Comparison of ENCODE assay signal across 29 mouse cellular contexts in genomic region chr12:57019737-57020136, GRCm38 (mm10).
"Had no signal": no experiment of that assay in that cellular context is flagged by ENCODE, and none has a peak within 500 bp of the region (broad histone marks: within the 10 kb centered on the region; RNA-seq: fewer than 3 reads in every experiment).

No protein-coding gene starts in this region.

- H3K9ac ChIP-seq: limb, embryonic 12.5 days; limb, embryonic 13.5 days; limb, embryonic 15.5 days; liver, embryonic 12.5 days; liver, embryonic 13.5 days; liver, embryonic 14.5 days; liver, embryonic 15.5 days; liver, postnatal 0 days; midbrain, embryonic 12.5 days; midbrain, embryonic 13.5 days; midbrain, embryonic 15.5 days; neural tube, embryonic 12.5 days had no signal

- H3K36me3 ChIP-seq: limb, embryonic 10.5 days; limb, embryonic 12.5 days; limb, embryonic 13.5 days; limb, embryonic 15.5 days; liver, embryonic 12.5 days; liver, embryonic 13.5 days; liver, embryonic 15.5 days; midbrain, embryonic 10.5 days; midbrain, embryonic 12.5 days; midbrain, embryonic 13.5 days; midbrain, embryonic 15.5 days; neural tube, embryonic 12.5 days had no signal

- H3K4me3 ChIP-seq: left cerebral cortex, adult 2 months; limb, embryonic 10.5 days; limb, embryonic 12.5 days; limb, embryonic 13.5 days; limb, embryonic 15.5 days; liver, embryonic 12.5 days; liver, embryonic 13.5 days; liver, embryonic 15.5 days; megakaryocyte, embryonic 14.5 days; midbrain, embryonic 10.5 days; midbrain, embryonic 12.5 days; midbrain, embryonic 13.5 days; midbrain, embryonic 15.5 days; myocyte; neural tube, embryonic 12.5 days had no signal

- H3K27me3 ChIP-seq: limb, embryonic 12.5 days; limb, embryonic 13.5 days; limb, embryonic 15.5 days; liver, embryonic 12.5 days; liver, embryonic 13.5 days; liver, embryonic 15.5 days; megakaryocyte, embryonic 14.5 days; midbrain, embryonic 12.5 days; midbrain, embryonic 13.5 days; midbrain, embryonic 15.5 days; neural tube, embryonic 12.5 days had no signal

- H3K4me2 ChIP-seq: limb, embryonic 12.5 days; limb, embryonic 13.5 days; limb, embryonic 15.5 days; liver, embryonic 11.5 days; liver, embryonic 12.5 days; liver, embryonic 13.5 days; liver, embryonic 15.5 days; midbrain, embryonic 11.5 days; midbrain, embryonic 12.5 days; midbrain, embryonic 13.5 days; midbrain, embryonic 15.5 days; neural tube, embryonic 12.5 days had no signal

- ATAC-seq: liver, embryonic 12.5 days; liver, postnatal 0 days; lung, postnatal 0 days; midbrain, embryonic 13.5 days; midbrain, embryonic 15.5 days; midbrain, embryonic 16.5 days had no signal

- H3K27ac ChIP-seq: left cerebral cortex, adult 2 months; limb, embryonic 10.5 days; limb, embryonic 12.5 days; limb, embryonic 13.5 days; limb, embryonic 15.5 days; liver, embryonic 12.5 days; liver, embryonic 13.5 days; liver, embryonic 14.5 days; liver, embryonic 15.5 days; macrophage; midbrain, embryonic 10.5 days; midbrain, embryonic 12.5 days; midbrain, embryonic 13.5 days; midbrain, embryonic 15.5 days; neural tube, embryonic 12.5 days had no signal

- H3K4me1 ChIP-seq: limb, embryonic 13.5 days; limb, embryonic 15.5 days; liver, embryonic 12.5 days; megakaryocyte, embryonic 14.5 days; midbrain, embryonic 10.5 days; midbrain, embryonic 12.5 days; midbrain, embryonic 13.5 days; midbrain, embryonic 15.5 days; neural tube, embryonic 12.5 days had no signal

- DNase-seq: layer of hippocampus, postnatal 36 days; left cerebral cortex, postnatal 4 days; liver; liver, embryonic 13.5 days; liver, postnatal 0 days; lung, postnatal 10 days; lung, postnatal 14 days; lung, postnatal 4 days; midbrain, embryonic 14.5 days had no signal

- H3K9me3 ChIP-seq: limb, embryonic 10.5 days; limb, embryonic 12.5 days; limb, embryonic 13.5 days; limb, embryonic 15.5 days; liver, embryonic 12.5 days; liver, embryonic 13.5 days; liver, embryonic 15.5 days; megakaryocyte, embryonic 14.5 days; midbrain, embryonic 10.5 days; midbrain, embryonic 12.5 days; midbrain, embryonic 13.5 days; midbrain, embryonic 15.5 days; neural tube, embryonic 12.5 days had no signal
